Mouse (Mus musculus) right cerebral cortex, postnatal 36 days (tissue): Measurements from ENCODE around the gene Actr1a.

Experiments used
- DNase-seq, 2 experiments: peaks; one replicate each; pipeline ENCODE4 v3.0.0; 2022; ENCODE audit warnings: low spot score in 2 of 2, mixed read lengths in 1 of 2

Actr1a gene

GRCm38 (mm10) chr19:46399886-46400285, 4.3 kb upstream of the Actr1a start:
- no peak for DNase-seq

- DNase-seq, result no peak
Observed at GRCm38 (mm10) chr19:46399372-46399771, 3.8 kb upstream of the Actr1a start.

DNA sequence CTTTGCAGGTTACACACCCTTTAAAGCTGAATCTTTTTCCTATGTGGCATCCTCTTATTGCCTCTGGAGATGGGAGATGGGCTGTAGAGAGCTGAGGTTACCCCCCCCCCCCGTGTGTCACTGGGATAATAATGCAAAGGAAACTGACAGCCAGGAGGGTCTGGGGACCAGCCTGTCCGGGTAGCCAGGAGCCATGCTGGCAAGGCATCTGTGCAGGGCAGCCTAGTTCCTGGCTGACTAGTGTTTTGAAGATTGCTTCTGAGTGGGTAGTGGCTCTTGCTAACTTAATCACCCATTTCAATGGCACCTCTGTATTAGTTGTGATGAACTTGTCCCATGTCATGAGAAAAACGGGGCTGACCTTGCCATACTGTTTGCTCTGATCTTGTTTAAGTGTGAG, 2.9 kb upstream of the Actr1a start:
- no peak for DNase-seq

DNA sequence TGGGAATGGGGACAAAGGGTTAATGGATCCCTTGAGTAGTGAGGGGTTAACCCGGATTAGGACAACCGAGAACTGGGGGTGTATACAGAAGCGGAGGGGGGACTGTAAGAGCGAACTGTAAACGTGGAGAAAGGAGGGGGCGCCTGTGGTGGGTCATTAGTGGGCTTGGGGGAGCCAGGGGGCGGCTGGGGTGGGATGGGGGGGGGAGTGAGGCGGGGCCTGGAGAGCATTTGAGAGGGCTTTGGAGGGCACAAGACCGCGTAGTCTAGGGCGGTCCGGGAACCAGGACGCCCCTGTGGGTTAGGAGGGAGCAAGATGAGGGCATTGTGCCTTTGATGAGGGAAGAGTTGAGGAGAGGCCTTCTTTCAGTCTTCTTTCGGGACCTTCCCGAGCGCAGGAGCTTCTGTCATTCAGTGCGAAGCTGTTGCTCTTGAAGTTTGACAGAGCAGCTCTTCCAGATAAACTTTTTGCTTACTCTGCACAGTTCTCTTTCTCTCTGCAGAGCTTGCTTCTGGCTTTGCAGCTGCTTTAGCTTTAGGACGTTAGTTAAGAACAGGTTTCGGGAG, 2.0 kb upstream of the Actr1a start:
- DNase-seq, result no peak

- DNase-seq, result peak; percentile 98
Observed at GRCm38 (mm10) chr19:46396686-46397435, 1.3 kb upstream of the Actr1a start, which contains the start of gene Sufu. Gene Sufu (plus strand): TSS chr19:46396896.

- no peak for DNase-seq
Observed at GRCm38 (mm10) chr19:46396109-46396508, 561 bp upstream of the Actr1a start.

GRCm38 (mm10) chr19:46394712-46395108, 838 bp downstream of the Actr1a start:
- DNase-seq, result no peak

GRCm38 (mm10) chr19:46392018-46392417, 3.5 kb downstream of the Actr1a start:
- no peak for DNase-seq

DNA sequence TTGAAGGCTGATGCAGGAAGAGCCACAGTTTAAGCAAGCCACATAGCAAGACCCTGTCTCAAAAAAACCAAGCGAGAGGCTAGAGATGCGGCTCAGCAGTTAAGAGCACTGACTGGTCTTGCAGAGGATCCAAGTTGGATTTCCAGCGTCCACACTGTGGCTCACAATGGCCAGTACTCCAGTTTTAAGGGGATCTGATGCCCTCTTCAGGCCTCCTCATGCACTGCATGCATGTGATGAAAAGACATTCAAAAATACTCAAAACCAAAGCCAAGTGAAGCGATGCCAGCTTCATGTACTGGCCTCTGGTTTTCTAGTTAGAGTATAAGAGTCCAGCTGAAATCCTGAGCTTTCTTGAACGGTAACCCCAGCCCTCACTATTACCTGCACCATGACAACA, 5.7 kb downstream of the Actr1a start:
- DNase-seq, result no peak

GRCm38 (mm10) chr19:46382275-46382674, 13.3 kb downstream of the Actr1a start:
- no peak for DNase-seq

DNA sequence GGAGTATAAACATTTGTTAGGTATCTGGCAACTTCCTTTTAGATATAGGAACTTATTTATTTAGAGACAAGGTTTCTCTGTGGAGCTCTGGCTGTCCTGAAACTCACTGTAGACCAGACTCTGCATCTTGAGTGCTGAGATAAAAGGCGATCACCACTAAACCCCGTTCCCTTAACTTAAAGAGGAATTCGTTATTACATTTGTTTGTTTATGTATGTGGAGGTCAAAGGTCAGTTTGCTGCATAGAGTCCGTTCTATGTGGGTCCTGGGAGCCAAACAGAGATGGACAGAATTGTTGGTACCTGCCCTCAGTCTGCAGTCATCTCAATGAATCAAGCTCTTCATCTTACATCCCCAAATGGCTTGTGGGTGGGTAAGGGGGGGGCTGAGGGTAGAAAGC, 19.7 kb downstream of the Actr1a start:
- DNase-seq, result no peak

DNA sequence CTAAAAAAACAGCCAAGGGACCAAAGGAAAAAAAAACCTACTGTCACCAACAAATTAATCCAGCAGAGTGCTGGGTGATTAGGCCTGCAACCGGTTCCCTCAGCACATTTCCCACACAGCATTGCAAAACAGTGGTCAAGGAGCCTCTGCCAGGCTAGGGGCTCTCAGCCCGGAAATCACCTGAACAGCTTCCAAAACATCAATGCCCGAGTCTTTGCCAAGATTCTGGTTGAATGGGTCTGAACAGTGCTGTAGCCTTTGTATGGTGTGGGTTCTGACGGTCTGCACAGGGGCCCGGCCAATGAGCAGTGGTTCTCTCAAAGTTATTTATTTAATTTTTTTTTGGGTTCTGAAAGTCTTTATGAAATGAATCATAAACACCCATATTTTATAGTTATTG, 20.1 kb downstream of the Actr1a start:
- DNase-seq, result no peak

- DNase-seq, result no peak
Observed at GRCm38 (mm10) chr19:46374477-46375088, 21.0 kb downstream of the Actr1a start.

- DNase-seq, result peak; percentile 47 to 54
Observed at GRCm38 (mm10) chr19:46369204-46369603, 26.3 kb downstream of the Actr1a start.

DNA sequence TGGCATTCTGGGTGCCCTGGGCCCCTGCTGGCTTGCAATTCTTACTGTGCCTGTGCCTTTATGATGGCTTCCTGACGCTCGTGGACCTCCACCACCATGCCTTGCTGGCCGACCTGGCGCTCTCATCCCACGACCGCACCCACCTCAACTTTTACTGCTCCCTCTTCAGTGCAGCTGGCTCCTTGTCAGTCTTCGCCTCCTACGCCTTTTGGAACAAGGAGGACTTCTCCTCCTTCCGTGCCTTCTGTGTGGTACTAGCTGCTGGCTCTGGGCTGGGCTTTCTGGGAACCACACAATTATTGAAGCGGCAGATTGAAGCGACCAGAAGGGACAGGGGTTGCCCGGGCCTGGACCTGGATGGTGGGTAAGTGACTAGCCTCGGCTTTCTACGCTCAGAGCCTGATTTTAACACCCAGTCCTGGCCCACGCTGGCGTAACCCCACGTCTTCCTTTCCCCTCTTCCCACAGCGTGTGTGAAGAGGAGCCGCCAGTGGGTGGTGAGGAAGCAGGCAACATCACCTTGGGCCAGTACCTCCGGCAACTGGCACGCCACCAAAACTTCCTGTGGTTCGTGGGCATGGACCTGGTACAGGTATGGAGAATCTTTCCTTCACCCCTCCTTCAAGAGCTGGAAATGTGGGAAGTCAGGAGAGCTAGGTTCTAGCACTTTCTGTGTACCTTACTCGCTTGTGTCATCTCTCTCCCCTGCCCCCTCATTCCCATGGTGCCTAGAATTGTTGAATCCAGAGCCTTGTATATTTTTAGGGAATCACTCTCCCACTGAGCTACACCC, 27.6 kb downstream of the Actr1a start:
- DNase-seq, result peak; percentile 50 to 66

GRCm38 (mm10) chr19:46363294-46364009, 32.1 kb downstream of the Actr1a start:
- no peak for DNase-seq

- no peak for DNase-seq
Observed at GRCm38 (mm10) chr19:46362104-46362503, 33.4 kb downstream of the Actr1a start.

- no peak for DNase-seq
Observed at GRCm38 (mm10) chr19:46358381-46358780, 37.2 kb downstream of the Actr1a start.

GRCm38 (mm10) chr19:46357344-46358280, 37.9 kb downstream of the Actr1a start:
- DNase-seq, result no peak

GRCm38 (mm10) chr19:46356701-46357138, 38.8 kb downstream of the Actr1a start:
- peak; percentile 87 to 90 for DNase-seq
